Mouse (Mus musculus) WW6 (cell line): ENCODE measurements around the gene Fer.

ENCODE experiments used
- DNase-seq: peaks from one replicate; pipeline ENCODE4 v3.0.0-alpha.2; 2013; ENCODE audit warnings: low read depth, low spot score

Fer gene

GRCm38 (mm10) chr17:64086875-64087608 is 224.2 kb downstream of the Fer start:
- no peak for DNase-seq

- no peak for DNase-seq
These were observed 225.0 kb downstream of the Fer start for GRCm38 (mm10) chr17:64087871-64088270.

- no peak for DNase-seq
These were observed 230.9 kb downstream of the Fer start for GRCm38 (mm10) chr17:64093716-64094115.

DNA sequence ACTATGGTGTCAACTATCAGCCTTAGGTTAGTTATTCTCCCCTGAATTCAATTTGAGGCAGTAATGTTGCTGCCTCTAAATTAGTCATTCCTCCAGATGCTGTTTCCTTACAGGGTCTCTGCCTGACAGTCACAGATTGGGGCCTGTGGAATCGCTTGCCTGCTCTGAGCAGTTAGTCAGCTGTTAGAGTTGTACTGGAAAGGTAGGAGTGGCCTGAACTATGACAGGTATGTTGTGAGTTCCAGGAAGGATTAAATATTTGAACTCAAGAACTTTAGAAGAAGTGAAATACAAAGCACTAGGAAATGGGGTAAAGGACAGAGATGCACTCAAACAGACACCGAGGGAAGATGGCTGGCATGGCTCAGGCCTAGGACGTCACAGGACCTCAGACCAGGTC is 233.9 kb downstream of the Fer start:
- DNase-seq, result no peak

DNA sequence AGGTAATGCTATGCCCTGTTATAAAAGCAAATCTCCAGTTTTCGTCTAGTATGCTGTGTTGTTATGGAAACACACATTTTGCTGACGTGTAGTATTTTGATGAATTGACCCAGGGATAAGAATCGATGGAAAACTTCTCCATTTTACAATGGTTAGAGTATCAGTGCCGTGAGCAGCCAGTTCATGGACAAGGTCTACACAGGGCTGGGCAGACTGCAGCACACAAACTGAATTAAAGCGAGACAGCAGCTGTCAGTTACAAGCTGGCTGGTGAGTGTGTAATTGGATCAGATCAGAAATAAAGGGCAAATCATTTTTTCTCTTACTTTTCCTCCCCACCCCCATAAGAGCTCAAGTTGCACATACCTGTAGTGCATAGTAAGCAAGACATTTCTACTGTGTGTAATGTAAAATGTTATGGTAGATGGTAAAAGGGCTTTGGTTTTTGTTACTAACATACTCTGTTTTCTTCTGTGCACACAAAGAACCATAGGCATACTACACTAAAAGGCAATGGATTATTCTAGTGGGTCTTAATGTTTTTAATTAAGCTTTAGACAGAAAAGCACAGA is 235.0 kb downstream of the Fer start:
- DNase-seq, result no peak

GRCm38 (mm10) chr17:64099395-64100171 is 236.7 kb downstream of the Fer start:
- DNase-seq, result peak; percentile 26

DNA sequence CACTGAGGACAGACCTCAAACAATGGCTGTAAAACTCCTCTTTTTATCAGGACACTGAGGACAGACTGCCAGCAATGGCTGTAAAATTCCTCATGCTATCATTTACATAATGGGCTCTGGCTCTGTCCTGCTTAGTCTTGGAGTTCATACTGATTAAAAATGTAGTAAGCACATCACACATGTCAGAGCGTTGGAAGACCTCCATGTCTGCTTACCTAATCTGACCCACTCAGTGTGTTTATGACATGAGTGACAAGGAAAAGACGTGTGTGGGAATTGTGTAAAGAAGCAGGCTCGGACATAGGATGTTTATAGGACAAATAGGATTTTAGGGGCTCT is 237.3 kb downstream of the Fer start:
- DNase-seq, result no peak

DNA sequence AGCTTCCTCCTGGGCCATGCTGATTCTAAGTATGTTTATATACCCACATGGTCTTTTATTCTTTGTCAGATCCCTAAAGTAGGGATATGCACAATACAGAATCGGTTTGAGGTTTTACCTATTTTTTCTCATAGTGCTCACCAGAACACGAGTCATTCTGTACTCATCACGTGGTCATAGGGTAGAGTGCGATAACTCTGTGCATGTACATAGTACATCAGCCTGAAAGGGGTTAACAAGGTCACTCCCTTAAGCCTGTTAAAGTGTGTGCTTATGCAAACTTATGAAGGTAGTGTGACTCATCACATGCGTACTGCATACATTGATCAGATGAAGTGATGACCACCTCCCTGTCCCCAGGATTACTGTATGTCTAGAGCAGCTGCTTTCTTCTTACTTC is 245.9 kb downstream of the Fer start:
- DNase-seq, result no peak

- DNase-seq, result no peak
These were observed 247.0 kb downstream of the Fer start for GRCm38 (mm10) chr17:64109871-64110270.

DNA sequence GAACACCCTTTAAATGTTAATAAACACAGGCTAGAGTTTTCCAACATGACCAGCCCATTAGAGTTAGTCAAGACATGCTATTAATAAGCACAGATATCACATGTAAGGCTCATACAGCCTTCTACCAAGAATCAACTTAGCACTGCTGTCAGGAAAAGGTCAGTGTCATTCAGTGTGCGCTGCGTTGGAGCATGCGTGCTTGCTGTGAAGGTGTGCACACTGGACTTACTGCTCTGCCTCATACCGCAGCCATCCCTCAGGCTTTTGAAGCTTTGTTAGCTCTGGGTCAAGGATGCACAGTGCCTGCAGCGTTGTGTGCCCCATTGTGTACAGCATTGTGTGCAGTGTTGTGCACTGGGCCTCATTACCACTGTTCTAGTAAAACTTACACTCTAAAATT is 250.8 kb downstream of the Fer start:
- no peak for DNase-seq

- DNase-seq, result no peak
These were observed 253.9 kb downstream of the Fer start for GRCm38 (mm10) chr17:64116762-64117161.

GRCm38 (mm10) chr17:64119697-64120288 is 256.9 kb downstream of the Fer start:
- no peak for DNase-seq

DNA sequence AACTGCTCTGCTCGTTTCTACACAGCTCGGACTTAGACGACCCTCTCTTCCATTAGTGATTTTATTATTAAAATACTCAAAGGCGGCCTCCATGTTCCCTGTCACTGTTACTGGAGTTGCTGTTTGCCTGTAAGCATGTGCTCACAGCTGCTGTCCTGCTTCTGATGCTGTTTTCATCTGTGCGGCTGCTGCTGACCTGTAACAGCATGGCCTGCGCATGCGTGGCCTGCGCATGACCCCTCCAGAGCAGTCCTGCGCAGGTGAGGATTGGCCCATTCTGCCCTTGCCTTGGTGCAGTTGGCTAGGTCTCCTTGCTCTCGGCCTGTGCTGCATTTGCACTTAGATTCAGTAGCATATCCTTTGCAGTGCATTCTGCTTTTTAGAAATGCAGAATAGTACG is 259.7 kb downstream of the Fer start:
- no peak for DNase-seq

DNA sequence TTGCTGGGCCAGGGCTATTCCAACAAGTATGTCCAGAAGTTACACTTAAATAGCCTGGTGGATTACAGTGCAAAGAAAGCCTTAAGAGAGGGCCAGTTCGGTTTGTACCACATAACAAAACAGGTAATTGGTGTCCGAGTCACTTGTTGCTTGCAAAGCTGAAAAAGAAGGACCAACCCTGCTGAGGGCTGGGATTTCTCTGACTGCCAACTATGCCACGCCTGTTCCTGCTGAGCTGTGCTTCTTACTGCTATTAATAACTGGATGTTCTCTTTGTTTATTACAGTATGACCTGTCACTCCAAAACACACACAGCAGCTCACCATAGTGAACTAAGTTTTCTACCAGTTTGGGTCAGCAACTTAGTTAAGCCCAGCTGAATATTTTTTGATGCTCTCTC is 260.9 kb downstream of the Fer start:
- no peak for DNase-seq

DNA sequence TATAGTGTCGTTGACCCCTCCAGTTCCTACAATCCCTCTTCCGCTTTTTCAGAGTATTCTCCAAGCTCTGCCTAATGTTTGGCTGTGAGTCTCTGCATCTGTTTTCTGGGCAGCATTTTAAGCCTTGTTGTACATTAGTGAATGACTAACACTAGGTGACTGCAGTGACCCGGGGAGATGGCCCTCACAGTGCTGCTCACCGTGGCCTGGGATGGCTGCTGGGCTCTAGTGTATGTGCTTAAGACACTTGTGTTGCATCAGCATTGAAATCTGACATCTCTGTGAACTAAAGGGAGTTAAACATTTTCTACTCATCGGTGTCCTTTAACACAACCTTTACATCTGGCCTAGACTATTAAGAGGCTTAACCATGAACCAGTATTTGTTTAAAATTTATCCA is 264.0 kb downstream of the Fer start:
- DNase-seq, result no peak

GRCm38 (mm10) chr17:64129750-64130149 is 266.9 kb downstream of the Fer start:
- DNase-seq, result no peak

GRCm38 (mm10) chr17:64130356-64130755 is 267.5 kb downstream of the Fer start:
- DNase-seq, result no peak

DNA sequence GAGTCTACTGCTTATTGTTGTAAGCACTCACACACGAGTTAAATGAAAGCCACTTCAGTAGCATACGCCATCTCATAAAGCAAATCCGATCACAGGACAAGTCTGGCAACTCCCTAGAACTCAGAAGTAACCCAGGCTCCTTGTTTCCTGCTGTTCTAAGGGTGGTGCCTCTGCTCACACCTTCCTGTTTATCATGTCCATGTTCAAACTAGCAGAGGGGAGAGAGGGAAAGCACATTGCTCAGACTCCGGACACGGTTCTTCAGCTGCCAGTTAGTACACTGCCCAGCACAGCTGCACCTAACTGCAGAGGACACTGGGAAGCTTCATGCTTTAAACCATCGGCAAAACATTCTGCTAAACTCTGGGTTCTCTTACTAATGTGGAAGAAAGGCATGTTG is 269.3 kb downstream of the Fer start:
- DNase-seq, result no peak

DNA sequence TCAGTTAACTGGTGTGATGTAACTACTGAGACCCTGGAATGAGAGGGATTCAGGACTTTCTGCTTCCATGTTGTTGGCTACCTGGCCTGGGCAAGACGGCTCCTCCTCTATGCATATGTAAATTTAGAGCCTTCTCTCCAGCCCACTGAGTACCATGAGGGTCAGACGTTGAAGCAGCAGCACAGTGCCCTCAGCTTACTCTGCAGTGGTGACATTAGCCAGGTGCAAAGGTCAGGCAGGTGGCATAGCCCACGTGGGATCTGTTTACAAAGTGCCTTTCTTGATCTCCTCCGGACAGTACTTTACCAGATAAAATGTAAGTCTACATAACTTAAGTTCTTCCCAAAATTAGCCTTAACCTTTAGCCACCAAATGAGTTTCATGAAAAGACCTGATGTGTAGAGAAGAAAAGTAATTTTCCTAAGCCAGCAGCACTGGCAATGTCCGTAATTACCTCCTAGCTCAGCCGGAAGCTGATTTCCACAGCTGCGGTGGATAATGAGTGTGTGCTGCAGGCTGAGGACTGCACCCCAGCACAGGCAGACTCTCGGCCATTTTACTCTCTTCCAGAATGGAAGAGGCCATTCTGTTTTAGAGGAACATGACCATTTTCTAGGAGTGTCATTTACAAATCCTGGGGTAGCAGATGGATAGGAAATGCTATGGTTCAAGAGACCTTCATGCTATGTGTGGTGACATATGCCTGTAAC is 273.2 kb downstream of the Fer start:
- DNase-seq, result no peak

GRCm38 (mm10) chr17:64138036-64138717 is 275.3 kb downstream of the Fer start:
- no peak for DNase-seq

DNA sequence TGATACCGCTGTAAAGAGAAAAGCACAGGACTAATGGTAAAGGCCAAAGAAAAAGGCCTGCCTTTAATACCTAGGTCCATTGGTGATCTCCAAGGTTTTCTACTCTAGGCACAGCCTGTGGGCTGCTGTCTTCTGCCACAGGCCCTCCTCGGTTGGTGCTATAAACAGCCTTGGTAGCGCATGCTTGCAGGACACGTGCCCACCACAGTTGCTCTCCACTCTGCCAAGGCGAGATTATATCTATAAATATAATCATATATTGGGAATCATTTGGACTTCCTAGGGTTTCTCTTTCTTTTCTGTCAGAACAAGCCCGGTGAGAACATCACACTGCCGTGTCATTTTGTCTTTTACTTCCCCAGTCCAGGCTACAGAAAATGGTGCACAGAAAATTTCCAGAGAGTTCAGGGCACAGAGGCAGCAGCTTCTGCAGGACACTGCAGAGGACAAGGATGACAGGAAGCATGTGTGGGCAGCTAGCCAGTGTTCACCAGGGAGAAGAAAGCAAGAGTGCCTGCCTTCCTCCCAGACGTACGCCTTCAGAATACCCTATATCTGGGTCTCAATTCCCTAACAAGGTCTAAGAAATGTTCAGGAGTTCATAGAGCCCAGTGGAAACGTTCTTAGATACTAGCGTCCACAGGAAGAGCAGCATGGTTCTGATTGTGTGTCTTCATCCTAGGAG is 276.5 kb downstream of the Fer start:
- no peak for DNase-seq
